Mouse (Mus musculus) mouse embryonic stem cell (cell line): ENCODE data around the gene Mrpl34.
"Not testable (repeated sequence)": the region's sequence is repeated elsewhere in the genome, so short reads cannot be mapped to it uniquely, and the experiment has no call there.

ENCODE experiments used
- in situ Hi-C, 2 experiments: fragments of 300-500 bp; cut with MboI; formaldehyde crosslinking; loops; 1 replicate in 1 of 2; 3 replicates in 1 of 2; pipeline ENCODE4 v1.14.3; 2019 to 2020; ENCODE audit warnings: low sequenced_read_pairs in 2 of 2, low pct_unique_long_range_greater_than_20kb in 1 of 2, mixed read lengths in 1 of 2; ENCODE audit not compliant: unreplicated experiment in 1 of 2

Gene Mrpl34

DNA sequence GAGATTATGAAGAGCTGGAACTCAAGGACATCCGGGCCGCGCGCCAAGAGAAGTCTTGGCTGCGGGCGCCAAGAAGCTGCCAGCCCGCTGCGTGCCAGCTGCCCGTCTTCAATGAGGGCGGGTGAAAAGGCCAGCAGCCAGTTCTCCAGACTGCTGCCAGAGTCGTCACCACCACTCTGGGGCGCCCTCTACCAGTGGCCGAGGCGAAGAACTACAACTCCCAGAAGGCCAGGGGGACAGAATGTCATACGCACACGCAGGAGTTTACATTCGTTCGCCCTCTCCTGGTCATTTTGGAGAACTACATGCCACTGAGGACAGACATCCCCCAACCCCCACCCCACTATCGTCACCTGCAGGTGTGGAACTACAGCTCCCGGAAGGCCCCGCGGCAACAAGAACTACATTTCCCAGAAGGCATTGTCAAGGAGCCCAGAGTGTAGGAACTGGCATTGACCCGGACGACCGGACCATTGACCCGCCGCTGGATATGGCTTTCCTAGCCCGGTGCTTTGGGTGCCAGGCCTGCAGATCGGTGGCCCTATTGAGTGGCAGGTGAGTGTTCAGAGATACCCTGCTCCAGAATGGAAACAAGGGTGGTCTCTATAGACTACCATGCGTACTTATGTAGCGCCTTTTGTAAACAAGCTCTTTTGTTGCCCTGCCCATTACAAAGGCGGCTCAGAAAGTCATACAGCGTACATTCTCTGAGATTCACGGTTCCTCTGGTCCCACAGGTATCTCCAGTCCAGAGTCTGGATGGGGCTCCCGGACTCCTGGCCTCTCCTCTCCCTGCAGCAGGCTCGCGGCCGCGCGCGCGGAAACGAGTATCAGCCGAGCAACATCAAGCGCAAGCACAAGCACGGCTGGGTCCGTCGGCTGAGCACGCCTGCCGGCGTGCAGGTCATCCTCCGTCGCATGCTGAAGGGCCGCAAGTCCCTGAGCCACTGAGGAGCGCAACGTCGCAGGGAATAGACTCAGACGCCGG lies at the start of gene Mrpl34:
Gene Mrpl34, plus strand, starts transcription at position 447 of the 988 bp plus-strand sequence.
- in situ Hi-C loops, result no loop called here

DNA sequence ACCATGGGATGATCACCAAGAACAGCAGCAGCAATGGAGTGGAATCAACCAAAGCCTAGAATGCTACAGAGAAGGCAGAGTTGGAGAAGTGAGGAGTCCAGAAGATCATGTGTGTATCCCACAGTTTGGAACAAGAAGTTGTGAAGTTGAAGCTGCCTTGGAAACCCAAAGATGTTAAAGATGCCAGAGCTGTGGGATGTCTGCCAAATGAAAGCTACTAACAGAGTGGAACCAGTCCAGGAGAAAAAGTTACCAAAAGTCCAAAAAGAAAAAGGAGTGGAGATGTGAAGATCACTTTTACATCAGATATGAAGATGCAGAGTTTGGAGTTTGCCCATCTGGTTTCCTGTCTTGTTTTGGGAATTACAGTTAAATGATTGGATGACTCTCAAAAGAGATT lies 42.6 kb upstream of the Mrpl34 start:
- in situ Hi-C loops, result no loop called here

- in situ Hi-C loops, result not testable (repeated sequence)
Observed at GRCm38 (mm10) chr8:71432935-71433334, 31.8 kb upstream of the Mrpl34 start.

- in situ Hi-C loops, result no loop called here
Observed at GRCm38 (mm10) chr8:71437041-71437440, 27.7 kb upstream of the Mrpl34 start.

DNA sequence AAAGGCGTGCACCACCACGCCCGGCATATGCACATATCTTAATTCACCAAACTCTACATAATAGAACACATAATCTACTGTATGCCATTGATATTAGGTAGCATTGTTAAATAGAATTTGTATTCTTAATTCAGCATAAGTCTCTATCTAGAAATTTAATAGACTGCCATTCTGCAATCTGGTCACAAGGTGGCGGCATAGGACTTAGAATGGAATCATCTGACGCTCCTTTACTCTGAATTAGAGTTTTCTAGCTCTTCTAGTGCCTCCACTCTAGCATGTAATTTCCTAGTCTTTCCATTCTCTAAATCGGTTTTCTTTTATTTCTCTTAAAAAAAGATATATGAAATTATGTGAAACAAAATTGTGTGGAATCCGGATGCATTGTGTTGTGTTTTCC lies 23.4 kb upstream of the Mrpl34 start:
- in situ Hi-C loops, result loop anchor here in 1 of 2 experiments (5.0 kb wide), 1 partner anchor 81 kb away; no protein-coding TSS in a partner anchor

DNA sequence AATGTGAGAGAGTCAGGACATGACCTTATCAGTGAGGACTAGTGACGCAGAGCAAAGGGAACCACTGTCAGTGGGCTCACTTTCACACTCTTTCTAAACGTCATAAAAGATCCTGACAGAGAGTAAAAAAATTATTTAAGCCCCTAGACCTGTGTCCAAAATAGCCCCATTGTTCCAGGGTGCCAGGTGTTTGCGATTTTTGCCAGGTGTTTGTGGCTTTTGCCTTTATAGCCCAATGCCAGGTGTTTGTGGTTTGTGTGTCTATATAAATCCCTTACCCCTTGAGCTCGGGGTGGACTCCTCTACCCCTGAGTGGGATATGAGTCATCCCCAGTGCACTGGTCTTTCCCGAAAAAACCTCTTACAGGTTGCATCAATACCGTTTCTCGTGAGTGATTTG lies 19.7 kb upstream of the Mrpl34 start:
- in situ Hi-C loops, result no loop called here

- in situ Hi-C loops, result no loop called here
Observed at GRCm38 (mm10) chr8:71451337-71451736, 13.4 kb upstream of the Mrpl34 start.

- in situ Hi-C loops, result no loop called here
Observed at GRCm38 (mm10) chr8:71451777-71452176, 13.0 kb upstream of the Mrpl34 start.

DNA sequence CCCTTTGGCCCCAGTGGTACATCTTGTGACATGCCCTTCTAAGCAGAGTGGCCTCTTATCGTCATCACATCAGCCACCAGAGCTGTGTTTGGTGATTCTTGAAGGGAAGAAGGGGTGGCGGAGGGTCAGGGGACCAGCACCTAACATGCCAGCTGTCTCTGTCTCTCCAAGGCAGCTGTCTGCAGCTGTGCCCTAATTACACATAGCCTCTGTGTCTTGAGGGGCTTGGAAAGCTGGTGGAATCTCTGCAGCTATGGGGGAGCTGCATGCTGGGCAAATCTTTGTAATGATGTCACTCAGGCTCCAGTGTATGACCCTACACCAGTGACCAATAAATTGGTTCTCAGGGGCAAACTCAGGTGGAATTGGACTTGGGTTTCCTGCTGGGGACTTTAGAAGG lies 12.1 kb upstream of the Mrpl34 start:
- in situ Hi-C loops, result no loop called here

- in situ Hi-C loops, result no loop called here
Observed at GRCm38 (mm10) chr8:71454668-71455067, 10.1 kb upstream of the Mrpl34 start.

- in situ Hi-C loops, result no loop called here
Observed at GRCm38 (mm10) chr8:71456906-71457305, 7.9 kb upstream of the Mrpl34 start.

DNA sequence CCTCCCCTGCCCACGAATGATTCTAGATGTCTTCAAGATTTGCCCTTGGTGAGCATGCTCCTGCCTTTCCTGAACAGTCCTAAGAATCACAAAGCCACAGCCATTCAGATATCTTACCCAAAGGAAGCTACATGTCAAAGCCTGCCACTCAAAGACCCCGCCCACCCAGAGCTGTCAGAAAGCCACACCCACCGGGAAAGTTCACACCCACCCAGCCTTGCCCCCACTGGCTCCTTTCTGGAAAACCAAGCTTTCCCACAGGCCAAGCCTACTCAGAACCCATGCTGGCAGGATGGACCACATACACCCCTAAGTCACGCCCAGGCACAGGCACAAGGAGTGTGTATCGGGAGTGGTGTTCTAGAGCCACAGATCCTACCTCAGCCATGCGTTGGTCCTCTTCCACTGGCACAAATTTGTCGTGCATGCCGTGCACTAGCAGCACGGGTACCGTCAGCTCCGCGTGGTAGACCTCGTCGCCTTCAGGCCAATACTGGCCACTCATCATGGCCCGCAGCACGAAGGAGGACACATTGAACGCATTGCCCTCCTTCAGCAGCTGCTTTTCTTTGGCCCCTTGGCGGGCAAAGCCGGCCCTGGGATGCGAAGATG lies 7.0 kb upstream of the Mrpl34 start:
- in situ Hi-C loops, result no loop called here

GRCm38 (mm10) chr8:71460716-71461115 lies 4.0 kb upstream of the Mrpl34 start:
- in situ Hi-C loops, result no loop called here

DNA sequence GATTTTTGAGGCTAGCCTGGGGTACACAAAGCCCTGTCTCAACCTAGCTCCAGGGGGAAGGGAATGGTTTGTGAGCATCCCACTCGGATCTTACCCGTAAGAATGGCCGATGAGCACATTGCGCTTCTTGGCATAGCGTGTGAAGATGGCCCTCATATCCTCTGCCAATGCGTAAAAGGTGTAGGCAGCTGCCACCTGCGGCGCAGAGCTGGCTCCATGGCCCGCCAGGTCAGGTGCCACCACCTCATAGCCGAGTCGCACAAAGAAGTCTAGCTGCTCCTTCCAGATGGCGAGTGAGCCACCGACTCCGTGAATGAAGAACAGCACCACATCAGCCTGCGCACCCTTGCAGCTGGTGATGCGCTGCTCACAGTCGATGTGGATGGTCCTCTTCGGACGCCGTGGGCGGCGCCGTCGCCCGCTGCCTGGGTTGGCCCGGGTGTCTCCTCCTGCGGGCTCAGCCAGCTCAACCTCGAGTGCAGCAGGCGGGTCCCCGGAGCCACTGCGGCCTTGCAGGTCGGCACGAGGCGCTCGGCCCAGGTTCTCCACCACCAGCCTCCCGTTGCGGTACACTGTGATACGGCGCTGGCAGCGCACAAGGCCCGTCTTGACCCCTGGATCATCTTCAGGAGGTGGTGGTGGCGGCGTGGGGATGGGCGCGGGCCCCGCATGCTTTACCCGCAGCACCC lies 3.5 kb upstream of the Mrpl34 start:
- in situ Hi-C loops, result no loop called here

DNA sequence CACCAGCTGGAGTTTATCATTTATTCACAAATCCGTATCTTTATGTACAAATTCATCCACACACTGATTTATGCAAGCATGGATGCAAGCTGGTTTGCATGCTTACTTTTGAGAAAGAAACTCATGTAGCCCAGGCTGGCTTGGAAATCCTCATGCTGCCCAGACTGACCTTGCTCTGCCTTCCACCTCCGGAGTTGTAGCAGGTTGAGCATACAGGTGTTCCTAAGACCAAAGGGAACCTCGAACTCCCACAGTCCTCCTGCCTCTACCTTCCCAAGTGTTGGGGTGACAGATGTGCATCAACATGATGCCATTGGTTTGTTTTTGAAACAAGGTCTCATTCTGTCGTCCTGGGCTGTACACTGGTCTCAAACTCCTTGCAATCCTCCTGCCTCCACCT lies 2.6 kb upstream of the Mrpl34 start:
- in situ Hi-C loops, result no loop called here

DNA sequence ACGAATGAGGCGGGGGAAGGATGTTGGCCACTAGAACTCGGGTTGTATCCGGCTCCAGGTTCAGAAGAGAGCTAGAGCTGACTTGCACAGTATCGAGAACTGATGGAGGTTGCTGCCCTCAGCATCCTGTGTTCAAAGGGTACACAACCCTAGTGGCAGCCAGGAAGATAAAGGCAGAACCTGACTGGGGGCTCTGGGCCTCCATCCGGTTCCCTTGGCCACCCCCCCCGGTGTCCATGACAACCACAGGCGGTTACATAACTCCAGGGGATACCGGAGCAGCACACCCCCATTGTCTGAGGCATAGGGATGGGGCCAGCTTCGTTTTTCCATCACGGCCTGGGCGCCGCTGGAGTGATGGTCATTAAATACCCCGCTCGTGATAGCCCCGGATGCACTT lies 2.0 kb upstream of the Mrpl34 start:
- in situ Hi-C loops, result no loop called here

- in situ Hi-C loops, result no loop called here
Observed at GRCm38 (mm10) chr8:71463188-71464033, 1.3 kb upstream of the Mrpl34 start, which contains the start of gene Abhd8. Gene Abhd8, minus strand, starts transcription at chr8:71463655.

DNA sequence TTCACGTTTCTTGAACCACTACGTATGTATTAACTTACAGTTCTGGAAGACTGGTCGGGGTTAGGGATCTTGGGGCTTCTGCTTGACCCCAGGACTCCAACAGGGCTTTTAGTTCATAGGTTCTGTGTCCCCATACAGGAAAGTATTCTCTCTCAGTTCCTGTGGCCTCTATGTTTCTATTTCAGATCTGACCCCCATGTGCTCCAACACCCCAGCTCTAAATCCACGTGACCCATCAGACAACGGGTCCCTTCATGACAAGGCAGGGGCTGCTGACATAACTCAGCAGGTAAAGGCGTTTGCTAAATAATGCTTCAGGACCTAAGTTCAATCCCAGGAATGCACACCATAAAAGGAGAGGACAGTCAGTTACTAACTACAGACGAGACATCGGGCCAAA lies 974 bp downstream of the Mrpl34 start:
- in situ Hi-C loops, result no loop called here
